Mouse (Mus musculus): ENCODE data around the gene Mtr.

DNA sequence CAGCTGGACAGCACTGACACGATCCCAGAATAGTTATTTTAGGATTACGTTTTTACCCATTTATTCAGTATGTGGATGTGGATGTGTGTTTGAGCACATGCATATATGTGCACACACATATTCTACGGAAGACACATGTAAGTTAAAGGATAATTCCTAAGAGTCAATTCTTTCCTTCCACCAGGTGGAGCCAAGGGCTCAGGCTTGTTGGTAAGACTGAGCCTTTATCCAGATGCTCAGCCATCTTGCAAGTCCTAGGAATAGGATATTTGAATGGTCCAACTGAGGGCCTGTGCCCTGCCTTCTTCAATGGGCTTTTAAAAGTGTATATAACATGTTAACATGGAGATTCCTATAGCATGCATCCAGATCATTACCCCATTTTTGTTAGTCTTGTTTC lies 38.8 kb upstream of the Mtr start:
- no peak for TF ChIP-seq GATA1 (IDR thresholded peaks at IDR 0.05; ENCODE audit: borderline replicate concordance, low read length)
- TF ChIP-seq CTCF (IDR thresholded peaks at IDR 0.05; ENCODE audit: low read depth, low read length) = no peak
